Mouse (Mus musculus) heart, postnatal 0 days (tissue): ENCODE data around the gene Eps8. TPM values are rescaled to one million over a fixed set of nuclear protein-coding genes. Genes with fewer than 3 reads are reported as not detected.

Experiments used
- ATAC-seq: fragments of 200-750 bp; cut with Nextera tagmentation; 2 replicates; pipeline ENCODE4 v1.8.0; 2017; ENCODE audit warnings: low read depth, moderate number of reproducible peaks, moderate library complexity; ENCODE audit not compliant: insufficient read depth
- DNase-seq: peaks from one replicate; pipeline ENCODE4 v3.0.0-alpha.2; 2016; ENCODE audit warnings: low spot score
- H3K27ac ChIP-seq: fragments of 300-500 bp; sonication (generic); 2 replicates; pipeline ENCODE4 v1.5.1; 2014; ENCODE audit warnings: low read depth, mild to moderate bottlenecking
- H3K27me3 ChIP-seq: fragments of 300-500 bp; sonication (generic); 2 replicates; pipeline ENCODE4 v1.6.1; 2014; ENCODE audit warnings: low read length, mixed read lengths; ENCODE audit not compliant: control insufficient read depth, insufficient read depth
- H3K36me3 ChIP-seq: fragments of 300-500 bp; sonication (generic); replicated peaks from 2 replicates; pipeline ENCODE4 v1.6.1; 2014; ENCODE audit warnings: low read length, mixed read lengths; ENCODE audit not compliant: control insufficient read depth, insufficient read depth
- H3K4me1 ChIP-seq: fragments of 300-500 bp; sonication (generic); 2 replicates; pipeline ENCODE4 v1.6.1; 2014; ENCODE audit warnings: antibody characterized with exemption; ENCODE audit not compliant: control insufficient read depth, insufficient read depth
- H3K4me2 ChIP-seq: fragments of 300-500 bp; sonication (generic); 2 replicates; pipeline ENCODE4 v1.6.1; 2014; ENCODE audit warnings: low read depth, mild to moderate bottlenecking, low read length, moderate library complexity
- H3K4me3 ChIP-seq: fragments of 300-500 bp; sonication (generic); 2 replicates; pipeline ENCODE4 v1.5.1; 2014; ENCODE audit warnings: low read depth, low read length
- H3K9ac ChIP-seq: fragments of 300-500 bp; sonication (generic); replicated peaks from 2 replicates; pipeline ENCODE4 v1.6.1; 2014; ENCODE audit warnings: low read depth, low read length, mixed read lengths
- H3K9me3 ChIP-seq: fragments of 300-500 bp; sonication (generic); replicated peaks from 2 replicates; pipeline ENCODE4 v1.6.1; 2016; ENCODE audit warnings: low read length; ENCODE audit not compliant: control insufficient read depth
- CTCF ChIP-seq: IDR thresholded peaks from 2 replicates; pipeline ENCODE4 v1.5.1; 2016; ENCODE audit warnings: antibody characterized with exemption, control low read depth, low read depth
- EP300 ChIP-seq: IDR thresholded peaks from 2 replicates; pipeline ENCODE4 v1.6.1; 2016; ENCODE audit warnings: antibody characterized with exemption, low read depth
- WGBS: fragments of 180-500 bp; shearing (Covaris S2); extraction: QIAGEN DNeasy Blood & Tissue Kit; methylation state at CpG from one replicate; pipeline ENCODE4 v1.1.7; 2014; 5-methylcytosine and 5-hydroxymethylcytosine counted together
- polyA plus RNA-seq: library from polyadenylated mRNA; unstranded; fragments of >200 nt; fragmentation: Nextera tagmentation; extraction: Ambion mirVana; gene quantifications from 2 replicates; pipeline ENCODE4 v1.2.1, GENCODE M21; 2015
- total RNA-seq: library from RNA; depleted of rRNA; stranded (reverse); fragments of >200 nt; gene quantifications from 2 replicates; pipeline ENCODE4 v1.2.3, GENCODE M21; 2014; ENCODE audit warnings: low replicate concordance

Gene Eps8
- total and polyA plus RNA-seq, 2 experiments from 2014 or later: 15.1 to 24.4 TPM

- Histone ChIP-seq H3K9me3 (no peaks in the 10 kb centered on the region), H3K4me1 (no peaks in the 10 kb centered on the region; the same call in 1 of the 2 replicates), H3K9ac (no peak overlapping the region), H3K27me3 (no peaks in the 10 kb centered on the region), H3K4me2 (no peak overlapping the region), H3K36me3 (peaks cover 19% of the 10 kb centered on the region; the same call in 1 of the 2 replicates), H3K27ac (no peak overlapping the region), H3K4me3 (no peak overlapping the region)
- no peak for DNase-seq
- TF ChIP-seq CTCF (no peak), EP300 (no peak)
- ATAC-seq: peak; percentile 17; the same call in 1 of the 2 replicates
- 26% methylated on average over 5 of the region's 5 CpGs for WGBS
These were observed 141.9 kb downstream of the Eps8 start for GRCm38 (mm10) chr6:137512753-137513152.

GRCm38 (mm10) chr6:137509341-137510045, 145.2 kb downstream of the Eps8 start:
- WGBS: 49% methylated on average over 14 of the region's 14 CpGs
- Histone ChIP-seq H3K4me3 (no peak overlapping the region), H3K36me3 (peaks cover 28% of the 10 kb centered on the region), H3K9me3 (no peaks in the 10 kb centered on the region), H3K9ac (no peak overlapping the region), H3K4me1 (no peaks in the 10 kb centered on the region), H3K27ac (no peak overlapping the region), H3K27me3 (no peaks in the 10 kb centered on the region), H3K4me2 (no peak overlapping the region)
- ATAC-seq (no peak), DNase-seq (no peak)
- TF ChIP-seq EP300: no peak
- TF ChIP-seq CTCF: no peak

GRCm38 (mm10) chr6:137508936-137509335, 145.7 kb downstream of the Eps8 start:
- TF ChIP-seq EP300: no peak
- no peak for TF ChIP-seq CTCF
- H3K4me1 ChIP-seq: no peaks in the 10 kb centered on the region
- no peak overlapping the region for H3K9ac ChIP-seq
- WGBS: 94% methylated on average over 19 of the region's 19 CpGs
- H3K9me3 ChIP-seq: no peaks in the 10 kb centered on the region
- H3K4me2 ChIP-seq: no peak overlapping the region
- no peaks in the 10 kb centered on the region for H3K27me3 ChIP-seq
- H3K27ac ChIP-seq: no peak overlapping the region
- ATAC-seq (no peak), DNase-seq (no peak)
- H3K4me3 ChIP-seq: no peak overlapping the region
- peaks cover 28% of the 10 kb centered on the region for H3K36me3 ChIP-seq

- Histone ChIP-seq H3K4me3 (no peak overlapping the region), H3K9me3 (no peaks in the 10 kb centered on the region), H3K27me3 (no peaks in the 10 kb centered on the region), H3K27ac (no peak overlapping the region), H3K9ac (no peak overlapping the region), H3K4me2 (no peak overlapping the region), H3K4me1 (no peaks in the 10 kb centered on the region), H3K36me3 (peaks cover 28% of the 10 kb centered on the region)
- DNase-seq (no peak), ATAC-seq (no peak)
- WGBS: 58% methylated on average over 7 of the region's 7 CpGs
- TF ChIP-seq CTCF (no peak), EP300 (no peak)
These were observed 148.1 kb downstream of the Eps8 start for GRCm38 (mm10) chr6:137506563-137506962.

- WGBS: 58% methylated on average over 3 of the region's 3 CpGs
- Histone ChIP-seq H3K4me2 (no peak overlapping the region), H3K9ac (no peak overlapping the region), H3K36me3 (peaks cover 28% of the 10 kb centered on the region), H3K27ac (no peak overlapping the region), H3K27me3 (no peaks in the 10 kb centered on the region), H3K4me1 (no peaks in the 10 kb centered on the region), H3K4me3 (no peak overlapping the region), H3K9me3 (no peaks in the 10 kb centered on the region)
- ATAC-seq: no peak; the same call in 1 of the 2 replicates
- no peak for DNase-seq
- TF ChIP-seq CTCF: no peak
- no peak for TF ChIP-seq EP300
These were observed 149.0 kb downstream of the Eps8 start for GRCm38 (mm10) chr6:137505555-137506227.
